Mouse (Mus musculus) heart, postnatal 0 days (tissue): ENCODE results near the gene Arl15.

Experiments used
- CTCF ChIP-seq: IDR thresholded peaks from 2 replicates; pipeline ENCODE4 v1.5.1; 2016; ENCODE audit warnings: antibody characterized with exemption, control low read depth, low read depth
- EP300 ChIP-seq: IDR thresholded peaks from 2 replicates; pipeline ENCODE4 v1.6.1; 2016; ENCODE audit warnings: antibody characterized with exemption, low read depth

DNA sequence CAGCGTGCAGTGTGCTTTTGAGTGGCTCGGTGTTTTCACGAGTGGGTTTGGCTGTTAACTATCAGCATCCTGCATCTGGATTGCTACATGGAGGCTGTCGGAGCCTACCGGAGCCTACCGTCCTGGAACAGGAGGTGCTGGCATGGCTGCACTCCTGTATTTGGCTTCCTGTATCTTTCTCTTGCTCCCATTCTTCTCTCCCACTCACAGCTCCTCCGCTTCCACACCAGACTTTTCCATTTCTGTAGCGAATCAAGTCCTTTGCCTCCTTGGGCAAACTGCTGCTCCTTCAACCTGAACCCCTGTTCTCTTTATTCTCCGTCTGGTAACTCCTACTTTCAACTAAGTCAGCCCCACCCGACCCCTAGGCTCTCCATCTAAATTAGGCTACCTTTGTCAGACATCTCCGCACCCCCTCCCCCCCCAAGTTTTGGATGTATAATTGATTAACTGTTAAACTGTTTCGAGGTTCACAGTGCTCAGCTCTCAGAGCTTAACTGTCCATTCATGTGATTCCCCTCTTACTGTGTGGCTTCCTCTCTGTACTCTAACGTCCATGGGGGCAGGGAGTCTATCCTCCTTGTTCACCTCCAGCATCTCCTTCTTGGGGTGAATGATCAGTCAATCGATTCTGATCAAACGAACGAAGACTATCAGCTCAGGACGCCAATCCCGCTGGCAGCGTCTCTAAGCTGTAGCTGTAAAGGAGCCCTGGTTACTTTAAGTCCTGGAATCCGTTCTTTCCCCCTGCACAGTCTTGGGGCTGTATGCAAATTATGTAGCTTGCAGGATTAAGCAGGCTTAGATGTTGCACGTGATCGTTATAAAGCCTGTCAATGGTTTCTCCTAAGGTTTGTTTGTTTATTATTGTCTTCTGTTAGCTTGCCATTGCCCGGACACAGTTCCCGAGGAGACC is 95.1 kb downstream of the Arl15 start:
- TF ChIP-seq CTCF, result no peak
- no peak for TF ChIP-seq EP300
